Mouse (Mus musculus) mesoderm, embryonic 11.5 days (tissue): ENCODE results near the gene Mical1.

Source experiments
- DNase-seq: peaks from one replicate; pipeline ENCODE4 v3.0.0-alpha.2; 2012; ENCODE audit warnings: low read depth, low spot score

The Mical1 gene

GRCm38 (mm10) chr10:41519640-41520409 is 43.7 kb downstream of the Mical1 start:
- peak; percentile 59 for DNase-seq

GRCm38 (mm10) chr10:41520410-41520673 is 44.2 kb downstream of the Mical1 start:
- no peak for DNase-seq

- no peak for DNase-seq
Measured at GRCm38 (mm10) chr10:41523386-41523785, 47.3 kb downstream of the Mical1 start.

- no peak for DNase-seq
Measured at GRCm38 (mm10) chr10:41525696-41526095, 49.6 kb downstream of the Mical1 start.

- DNase-seq = no peak
Measured at GRCm38 (mm10) chr10:41529972-41530371, 53.9 kb downstream of the Mical1 start.

- DNase-seq = no peak
Measured at GRCm38 (mm10) chr10:41535991-41536390, 59.9 kb downstream of the Mical1 start.
